Mouse (Mus musculus) heart, postnatal 14 days (tissue): ENCODE measurements around the gene Tenm2. TPM values are rescaled to one million over a fixed set of nuclear protein-coding genes. Genes with fewer than 3 reads are reported as not detected.
A peak's percentile ranks its signal among the peaks of the same experiment; 100 is the strongest.

Experiments
- DNase-seq, 2 experiments: peaks; one replicate each; pipeline ENCODE4 v3.0.0; 2021 to 2022
- intact Hi-C: fragments of 180-260 bp; cut with DNase I; formaldehyde crosslinking; loops from one replicate; pipeline ENCODE4 v1.15.1; 2025
- total RNA-seq, 2 experiments: library from RNA; stranded (reverse); gene quantifications; 2 replicates each; pipeline ENCODE4 v1.2.3; 2021

The Tenm2 gene
- total RNA-seq, 2 experiments from 2014 or later: 0.02 to 0.19 TPM

GRCm38 (mm10) chr11:36168921-36169537, 1066.7 kb downstream of the Tenm2 start:
- intact Hi-C loops: no loop called here
- peak in 1 of 2 experiments; percentile 3 for DNase-seq

GRCm38 (mm10) chr11:36167766-36168318, 1067.9 kb downstream of the Tenm2 start:
- DNase-seq: no peak
- intact Hi-C loops: no loop called here

- intact Hi-C loops: no loop called here
- DNase-seq: no peak
These were observed 1072.2 kb downstream of the Tenm2 start for GRCm38 (mm10) chr11:36163580-36163979.

- intact Hi-C loops: no loop called here
- DNase-seq: no peak
These were observed 1073.9 kb downstream of the Tenm2 start for GRCm38 (mm10) chr11:36161765-36162321.

- no peak for DNase-seq
These were observed 1082.3 kb downstream of the Tenm2 start for GRCm38 (mm10) chr11:36153450-36153849.

GRCm38 (mm10) chr11:36153011-36153410, 1082.8 kb downstream of the Tenm2 start:
- DNase-seq: no peak
- intact Hi-C loops: no loop called here

More at GRCm38 (mm10) chr11:36153450-36153849, 1082.3 kb downstream of the Tenm2 start:
- intact Hi-C loops: no loop called here

- no peak for DNase-seq
- intact Hi-C loops: no loop called here
These were observed 1083.5 kb downstream of the Tenm2 start for GRCm38 (mm10) chr11:36152226-36152625.

GRCm38 (mm10) chr11:36149092-36149491, 1086.7 kb downstream of the Tenm2 start:
- DNase-seq: no peak
- intact Hi-C loops: no loop called here

GRCm38 (mm10) chr11:36145057-36145456, 1090.7 kb downstream of the Tenm2 start:
- no peak for DNase-seq
- intact Hi-C loops: no loop called here

- intact Hi-C loops: no loop called here
These were observed 1095.4 kb downstream of the Tenm2 start for GRCm38 (mm10) chr11:36140411-36140810.

GRCm38 (mm10) chr11:36139521-36139920, 1096.2 kb downstream of the Tenm2 start:
- DNase-seq: no peak
- intact Hi-C loops: no loop called here

More at GRCm38 (mm10) chr11:36140411-36140810, 1095.4 kb downstream of the Tenm2 start:
- no peak for DNase-seq

- DNase-seq: no peak
- intact Hi-C loops: no loop called here
These were observed 1097.9 kb downstream of the Tenm2 start for GRCm38 (mm10) chr11:36137840-36138239.

GRCm38 (mm10) chr11:36137276-36137675, 1098.5 kb downstream of the Tenm2 start:
- DNase-seq: no peak
- intact Hi-C loops: no loop called here

- no peak for DNase-seq
- intact Hi-C loops: no loop called here
These were observed 1101.1 kb downstream of the Tenm2 start for GRCm38 (mm10) chr11:36134645-36135044.

- no peak for DNase-seq
- intact Hi-C loops: no loop called here
These were observed 1112.5 kb downstream of the Tenm2 start for GRCm38 (mm10) chr11:36123275-36123674.

GRCm38 (mm10) chr11:36121410-36121929, 1114.3 kb downstream of the Tenm2 start:
- intact Hi-C loops: no loop called here
- DNase-seq: no peak

GRCm38 (mm10) chr11:36120591-36121409, 1115.0 kb downstream of the Tenm2 start:
- DNase-seq: no peak
- intact Hi-C loops: no loop called here

- intact Hi-C loops: no loop called here
- DNase-seq: no peak
These were observed 1122.4 kb downstream of the Tenm2 start for GRCm38 (mm10) chr11:36113326-36113725.

GRCm38 (mm10) chr11:36108970-36109731, 1126.6 kb downstream of the Tenm2 start:
- intact Hi-C loops: no loop called here
- no peak for DNase-seq

GRCm38 (mm10) chr11:36107840-36108239, 1127.9 kb downstream of the Tenm2 start:
- intact Hi-C loops: no loop called here

More at GRCm38 (mm10) chr11:36107840-36108239, 1127.9 kb downstream of the Tenm2 start:
- no peak for DNase-seq
